Mouse (Mus musculus) MEL (cell line): ENCODE results near the gene Spsb2. TPM values are rescaled to one million over a fixed set of nuclear protein-coding genes. Genes with fewer than 3 reads are reported as not detected.

Source experiments
- DNase-seq: peaks from one replicate; pipeline ENCODE4 v3.0.0; 2011; ENCODE audit warnings: low read depth, low spot score
- H3K27ac ChIP-seq: 2 replicates; pipeline ENCODE4 v1.5.1; 2012; ENCODE audit warnings: low read depth, mild to moderate bottlenecking, control low read depth, low read length, moderate library complexity; ENCODE audit not compliant: control insufficient read depth
- H3K27me3 ChIP-seq, 2 experiments: fragments of 150-350 bp in 1 of 2; sonication (generic) in 1 of 2; 2 replicates each; pipeline ENCODE4 v1.6.1; 2012; ENCODE audit warnings: low read length in 2 of 2, mild to moderate bottlenecking in 2 of 2, improper control_type of control experiment in 1 of 2, moderate library complexity in 1 of 2; ENCODE audit not compliant: insufficient read depth in 2 of 2, control insufficient read depth in 1 of 2
- H3K36me3 ChIP-seq, 2 experiments: 2 replicates each; pipeline ENCODE4 v1.6.1; 2012 to 2014; ENCODE audit warnings: low read length in 2 of 2, improper control_type of control experiment in 1 of 2, inconsistent platforms in 1 of 2, mild to moderate bottlenecking in 1 of 2; ENCODE audit not compliant: insufficient read depth in 2 of 2, control insufficient read depth in 1 of 2
- H3K4me1 ChIP-seq, 2 experiments: fragments of 150-350 bp in 1 of 2; sonication (generic) in 1 of 2; 2 replicates each; pipeline ENCODE4 v1.6.1; 2012; ENCODE audit warnings: low read length in 2 of 2, improper control_type of control experiment in 1 of 2, mild to moderate bottlenecking in 1 of 2; ENCODE audit not compliant: insufficient read depth in 2 of 2, control insufficient read depth in 1 of 2
- H3K4me3 ChIP-seq, 2 experiments: fragments of 150-350 bp in 1 of 2; sonication (generic) in 1 of 2; 2 replicates each; pipeline ENCODE4 v1.5.1; 2012; ENCODE audit warnings: low read depth in 2 of 2, low read length in 2 of 2, mild to moderate bottlenecking in 2 of 2, moderate library complexity in 2 of 2, control low read depth in 1 of 2, improper control_type of control experiment in 1 of 2; ENCODE audit not compliant: control insufficient read depth in 1 of 2, insufficient read depth in 1 of 2
- H3K79me2 ChIP-seq: 2 replicates; pipeline ENCODE4 v1.6.1; 2012; ENCODE audit warnings: mild to moderate bottlenecking, low read length, moderate library complexity; ENCODE audit not compliant: control insufficient read depth, poor library complexity, insufficient read depth
- H3K9ac ChIP-seq: 2 replicates; pipeline ENCODE4 v1.6.1; 2012; ENCODE audit warnings: low read depth, mild to moderate bottlenecking, control low read depth, low read length, moderate library complexity; ENCODE audit not compliant: control insufficient read depth, poor library complexity, severe bottlenecking
- H3K9me3 ChIP-seq: fragments of 150-350 bp; sonication (generic); replicated peaks from 2 replicates; pipeline ENCODE4 v1.6.1; 2012; ENCODE audit warnings: mild to moderate bottlenecking, low read length, improper control_type of control experiment, moderate library complexity; ENCODE audit not compliant: insufficient read depth
- CHD2 ChIP-seq: IDR thresholded peaks from 2 replicates; pipeline ENCODE4 v1.6.1; 2011; ENCODE audit warnings: low read length, improper control_type of control experiment
- E2F4 ChIP-seq: IDR thresholded peaks from 2 replicates; pipeline ENCODE4 v1.6.1; 2011; ENCODE audit warnings: low read depth, low read length, improper control_type of control experiment, borderline replicate concordance
- HCFC1 ChIP-seq: IDR thresholded peaks from 2 replicates; pipeline ENCODE4 v1.6.1; 2012; ENCODE audit warnings: low read depth, mild to moderate bottlenecking, inconsistent platforms, low read length, improper control_type of control experiment, moderate library complexity
- JUND ChIP-seq: IDR thresholded peaks from 2 replicates; pipeline ENCODE4 v1.6.1; 2011; ENCODE audit warnings: low read depth, mild to moderate bottlenecking, improper control_type of control experiment, low read length
- MAFK ChIP-seq: IDR thresholded peaks from 2 replicates; pipeline ENCODE4 v1.6.1; 2011; ENCODE audit warnings: low read depth, mild to moderate bottlenecking, low read length, improper control_type of control experiment, borderline replicate concordance
- MAX ChIP-seq: IDR thresholded peaks from 2 replicates; pipeline ENCODE4 v1.6.1; 2011; ENCODE audit warnings: low read length, improper control_type of control experiment
- MYB ChIP-seq: IDR thresholded peaks from 2 replicates; pipeline ENCODE4 v1.6.1; 2011; ENCODE audit warnings: mild to moderate bottlenecking, low read depth, low read length, improper control_type of control experiment
- TAL1 ChIP-seq: IDR thresholded peaks from 2 replicates; pipeline ENCODE4 v1.6.1; 2012; ENCODE audit warnings: mild to moderate bottlenecking, inconsistent platforms, low read length, moderate library complexity, mixed read lengths
- USF1 ChIP-seq: IDR thresholded peaks from 2 replicates; pipeline ENCODE4 v1.6.1; 2014; ENCODE audit warnings: low read depth, mild to moderate bottlenecking, inconsistent platforms, low read length, improper control_type of control experiment, moderate library complexity
- USF2 ChIP-seq, 2 experiments: IDR thresholded peaks; 2 replicates each; pipeline ENCODE4 v1.6.1; 2011 to 2012; ENCODE audit warnings: improper control_type of control experiment in 2 of 2, low read length in 2 of 2, borderline replicate concordance in 1 of 2, inconsistent platforms in 1 of 2, low read depth in 1 of 2, mild to moderate bottlenecking in 1 of 2; ENCODE audit not compliant: insufficient read depth in 1 of 2
- ZMIZ1 ChIP-seq: IDR thresholded peaks from 2 replicates; pipeline ENCODE4 v1.6.1; 2012; ENCODE audit warnings: low read depth, mild to moderate bottlenecking, inconsistent platforms, low read length, improper control_type of control experiment, moderate library complexity
- ZNF384 ChIP-seq: IDR thresholded peaks from 2 replicates; pipeline ENCODE4 v1.6.1; 2012; ENCODE audit warnings: low read depth, mild to moderate bottlenecking, inconsistent platforms, low read length, improper control_type of control experiment
- polyA plus RNA-seq, 2 experiments: library from polyadenylated mRNA; stranded (reverse) in 1 of 2; unstranded in 1 of 2; fragments of >175 nt in 1 of 2; fragments of >200 nt in 1 of 2; gene quantifications; 2 replicates each; pipeline versions ENCODE4 v1.2.1 to v1.2.4; 2012; ENCODE audit warnings: low replicate concordance in 2 of 2, low read depth in 1 of 2; ENCODE audit not compliant: insufficient read length in 2 of 2, insufficient read depth in 1 of 2, missing spikeins in 1 of 2
- total RNA-seq: library from RNA; depleted of rRNA; stranded (reverse); fragments of 300-350 nt; gene quantifications from 2 replicates; pipeline ENCODE4 v1.2.3, GENCODE M21; 2012

Spsb2 gene
- total and polyA plus RNA-seq, 3 experiments = 7.3 to 7.7 TPM; not detected in 1

GRCm38 (mm10) chr6:124786756-124787420 lies 21.6 kb upstream of the Spsb2 start:
- TF ChIP-seq MAFK = no peak
- no peak for TF ChIP-seq ZMIZ1
- no peak for TF ChIP-seq E2F4
- no peak for TF ChIP-seq TAL1
- TF ChIP-seq USF2 (IDR thresholded peaks at IDR 0.05; ENCODE audit: borderline replicate concordance in 1 of 2, insufficient read depth in 1 of 2, low read depth in 1 of 2, low read length in 2 of 2) = no peak
- no peak for TF ChIP-seq CHD2
- H3K27me3 ChIP-seq = no peaks in the 10 kb centered on the region
- no peaks in the 10 kb centered on the region; the same call in 1 of the 2 replicates for H3K79me2 ChIP-seq
- peaks cover 5 to 9% of the 10 kb centered on the region in 2 experiments for H3K4me1 ChIP-seq
- DNase-seq = peak; percentile 48
- H3K4me3 ChIP-seq = no peak overlapping the region; a peak in 1 of 4 replicates
- H3K9me3 ChIP-seq = no peaks in the 10 kb centered on the region
- no peak overlapping the region for H3K27ac ChIP-seq
- peaks cover 0 to 9% of the 10 kb centered on the region in 2 experiments; a peak in 2 of 4 replicates for H3K36me3 ChIP-seq
- H3K9ac ChIP-seq = no peak overlapping the region

GRCm38 (mm10) chr6:124787722-124788121 lies 20.7 kb upstream of the Spsb2 start:
- Histone ChIP-seq H3K36me3 (peaks cover 0 to 9% of the 10 kb centered on the region in 2 experiments; a peak in 2 of 4 replicates), H3K27me3 (no peaks in the 10 kb centered on the region), H3K27ac (no peak overlapping the region), H3K9ac (no peak overlapping the region)
- TF ChIP-seq USF1 (no peak), MYB (no peak)
- TF ChIP-seq, all 39 proteins: peak for 0
- H3K9me3 ChIP-seq = no peaks in the 10 kb centered on the region
- no peak for DNase-seq
- H3K4me3 ChIP-seq = no peak overlapping the region
- H3K4me1 ChIP-seq = peaks cover 5 to 9% of the 10 kb centered on the region in 2 experiments
- H3K79me2 ChIP-seq = no peaks in the 10 kb centered on the region; the same call in 1 of the 2 replicates

- DNase-seq = peak; percentile 34
- Histone ChIP-seq H3K4me3 (peak overlapping the region; percentile 40 to 62), H3K36me3 (peaks cover 0 to 9% of the 10 kb centered on the region in 2 experiments; a peak in 2 of 4 replicates), H3K9ac (peak overlapping the region; percentile 47), H3K4me1 (peaks cover 5 to 9% of the 10 kb centered on the region in 2 experiments), H3K27ac (peak overlapping the region; percentile 16; the same call in 1 of the 2 replicates), H3K27me3 (peaks cover 1 to 2% of the 10 kb centered on the region in 2 experiments; a peak in 2 of 4 replicates), H3K79me2 (no peaks in the 10 kb centered on the region; the same call in 1 of the 2 replicates), H3K9me3 (no peaks in the 10 kb centered on the region)
- TF ChIP-seq JUND (no peak), MAX (peak; percentile 24; the same call in 1 of the 2 replicates), ZNF384 (peak; percentile 67), HCFC1 (0 out of 2 replicates have a peak, but pooled peaks have one; percentile 3)
Observed at GRCm38 (mm10) chr6:124789519-124789918, 18.9 kb upstream of the Spsb2 start.
